Mouse (Mus musculus) stomach, postnatal 0 days (tissue): ENCODE measurements at regions not wholly inside any gene's neighbourhood (a gene's known extent, or its start where the extent isn't known, plus 50 kb on each side); places are given as distances from the start of the nearest gene placed in this dataset.

Experiments used
- ATAC-seq: fragments of 200-750 bp; cut with Nextera tagmentation; 2 replicates; pipeline ENCODE4 v1.8.0; 2017; ENCODE audit not compliant: low FRiP score, low TSS enrichment
- DNase-seq: peaks from one replicate; pipeline ENCODE4 v3.0.0-alpha.2; 2016; ENCODE audit warnings: low spot score
- H3K27ac ChIP-seq: fragments of 300-500 bp; sonication (generic); replicated peaks from 2 replicates; pipeline ENCODE4 v1.5.1; 2014; ENCODE audit warnings: mild to moderate bottlenecking, control low read depth
- H3K27me3 ChIP-seq: fragments of 300-500 bp; sonication (generic); 2 replicates; pipeline ENCODE4 v1.6.1; 2014; ENCODE audit warnings: low read length; ENCODE audit not compliant: control insufficient read depth, insufficient read depth
- H3K36me3 ChIP-seq: fragments of 300-500 bp; sonication (generic); 2 replicates; pipeline ENCODE4 v1.6.1; 2014; ENCODE audit warnings: low read length, mixed read lengths; ENCODE audit not compliant: control insufficient read depth, insufficient read depth
- H3K4me1 ChIP-seq: fragments of 300-500 bp; sonication (generic); replicated peaks from 2 replicates; pipeline ENCODE4 v1.6.1; 2014; ENCODE audit warnings: antibody characterized with exemption; ENCODE audit not compliant: control insufficient read depth, insufficient read depth
- H3K4me2 ChIP-seq: fragments of 300-500 bp; sonication (generic); replicated peaks from 2 replicates; pipeline ENCODE4 v1.6.1; 2014; ENCODE audit warnings: low read depth, mild to moderate bottlenecking, control low read depth, moderate library complexity
- H3K4me3 ChIP-seq: fragments of 300-500 bp; sonication (generic); 2 replicates; pipeline ENCODE4 v1.5.1; 2014; ENCODE audit warnings: low read depth, low read length, control low read depth
- H3K9ac ChIP-seq: fragments of 300-500 bp; sonication (generic); 2 replicates; pipeline ENCODE4 v1.6.1; 2014; ENCODE audit warnings: mild to moderate bottlenecking, low read length, control low read depth, mixed read lengths
- H3K9me3 ChIP-seq: fragments of 300-500 bp; sonication (generic); 2 replicates; pipeline ENCODE4 v1.6.1; 2016; ENCODE audit warnings: low read length; ENCODE audit not compliant: control insufficient read depth
- CTCF ChIP-seq: IDR thresholded peaks from 2 replicates; pipeline ENCODE4 v1.5.1; 2016; ENCODE audit warnings: antibody characterized with exemption, low read depth, mild to moderate bottlenecking, moderate library complexity
- EP300 ChIP-seq: optimal IDR thresholded peaks from 2 replicates; pipeline ENCODE3; 2016; ENCODE audit warnings: antibody characterized with exemption
- WGBS: fragments of 180-500 bp; shearing (Covaris S2); extraction: QIAGEN DNeasy Blood & Tissue Kit; methylation state at CpG from one replicate; pipeline ENCODE4 v1.1.7; 2014; 5-methylcytosine and 5-hydroxymethylcytosine counted together

- no peak for DNase-seq
- Histone ChIP-seq H3K4me2 (no peak overlapping the region), H3K9ac (no peak overlapping the region), H3K36me3 (no peaks in the 10 kb centered on the region), H3K4me3 (no peak overlapping the region), H3K4me1 (no peaks in the 10 kb centered on the region), H3K27ac (no peak overlapping the region), H3K9me3 (no peaks in the 10 kb centered on the region), H3K27me3 (no peaks in the 10 kb centered on the region)
- no peak for ATAC-seq
- 55% methylated on average over 5 of the region's 5 CpGs for WGBS
- no peak for TF ChIP-seq EP300
- TF ChIP-seq CTCF = no peak
Observed at GRCm38 (mm10) chr14:24731872-24732525, 245.1 kb downstream of the Rps24 start.

- Histone ChIP-seq H3K4me3 (no peak overlapping the region), H3K27ac (no peak overlapping the region), H3K9ac (no peak overlapping the region), H3K4me2 (no peak overlapping the region), H3K4me1 (no peaks in the 10 kb centered on the region), H3K9me3 (no peaks in the 10 kb centered on the region), H3K27me3 (no peaks in the 10 kb centered on the region), H3K36me3 (no peaks in the 10 kb centered on the region)
- no peak for TF ChIP-seq CTCF
- TF ChIP-seq EP300 = no peak
- ATAC-seq (no peak), DNase-seq (no peak)
- WGBS = 76% methylated on average over 7 of the region's 7 CpGs
Observed at GRCm38 (mm10) chr14:24733326-24733725, 246.4 kb downstream of the Rps24 start.

- no peaks in the 10 kb centered on the region for H3K36me3 ChIP-seq
- H3K9me3 ChIP-seq = no peaks in the 10 kb centered on the region
- no peaks in the 10 kb centered on the region for H3K27me3 ChIP-seq
- H3K4me1 ChIP-seq = no peaks in the 10 kb centered on the region
- H3K4me2 ChIP-seq = no peak overlapping the region
- no peak for ATAC-seq
- no peak for TF ChIP-seq EP300
- TF ChIP-seq CTCF = peak; percentile 69
- H3K4me3 ChIP-seq = no peak overlapping the region
- H3K27ac ChIP-seq = no peak overlapping the region
- H3K9ac ChIP-seq = no peak overlapping the region
- DNase-seq = no peak
Observed at GRCm38 (mm10) chr14:24738869-24739268, 251.9 kb downstream of the Rps24 start.

- no peak for ATAC-seq
- 93% methylated on average over 2 of the region's 2 CpGs for WGBS
Observed at GRCm38 (mm10) chr14:24744451-24744850, 257.5 kb downstream of the Rps24 start.

GRCm38 (mm10) chr14:24745730-24746129, 258.8 kb downstream of the Rps24 start:
- Histone ChIP-seq H3K4me1 (0 out of 2 replicates have a peak, but pooled peaks cover 4% of the 10 kb centered on the region), H3K9me3 (no peaks in the 10 kb centered on the region), H3K4me2 (no peak overlapping the region), H3K36me3 (no peaks in the 10 kb centered on the region), H3K9ac (no peak overlapping the region), H3K4me3 (no peak overlapping the region), H3K27ac (no peak overlapping the region), H3K27me3 (no peaks in the 10 kb centered on the region)
- WGBS = 10% methylated on average over 3 of the region's 3 CpGs
- no peak for ATAC-seq
- no peak for DNase-seq
- TF ChIP-seq EP300 (no peak), CTCF (no peak)

More at GRCm38 (mm10) chr14:24744451-24744850, 257.5 kb downstream of the Rps24 start:
- no peaks in the 10 kb centered on the region for H3K27me3 ChIP-seq
- no peak for DNase-seq
- 0 out of 2 replicates have a peak, but pooled peaks cover 4% of the 10 kb centered on the region for H3K4me1 ChIP-seq
- no peak overlapping the region for H3K4me3 ChIP-seq
- H3K4me2 ChIP-seq = no peak overlapping the region
- TF ChIP-seq EP300 (no peak), CTCF (no peak)
- H3K36me3 ChIP-seq = no peaks in the 10 kb centered on the region
- no peak overlapping the region for H3K9ac ChIP-seq
- H3K9me3 ChIP-seq = no peaks in the 10 kb centered on the region
- H3K27ac ChIP-seq = no peak overlapping the region

GRCm38 (mm10) chr14:24747471-24747795, 260.5 kb downstream of the Rps24 start:
- H3K27ac ChIP-seq = peak overlapping the region; percentile 78
- no peaks in the 10 kb centered on the region for H3K36me3 ChIP-seq
- ATAC-seq (no peak), DNase-seq (no peak)
- no peaks in the 10 kb centered on the region for H3K27me3 ChIP-seq
- no peak for TF ChIP-seq CTCF
- TF ChIP-seq EP300 = no peak
- no peaks in the 10 kb centered on the region for H3K9me3 ChIP-seq
- H3K4me2 ChIP-seq = no peak overlapping the region
- H3K9ac ChIP-seq = no peak overlapping the region
- 38% methylated on average over 4 of the region's 4 CpGs for WGBS
- H3K4me3 ChIP-seq = no peak overlapping the region
- H3K4me1 ChIP-seq = 0 out of 2 replicates have a peak, but pooled peaks cover 4% of the 10 kb centered on the region
